Mouse (Mus musculus) spleen, adult 2 months (tissue): ENCODE measurements around the gene Slc2a5. TPM values are rescaled to one million over a fixed set of nuclear protein-coding genes. Genes with fewer than 3 reads are reported as not detected.
A peak's percentile ranks its signal among the peaks of the same experiment; 100 is the strongest.

ENCODE experiments used
- DNase-seq, 2 experiments: peaks; one replicate each; pipeline versions ENCODE4 v3.0.0 to v3.0.0-alpha.2; 2012 to 2021; ENCODE audit warnings: low spot score in 2 of 2, low read depth in 1 of 2
- H3K27ac ChIP-seq: fragments of 200-500 bp; 2 replicates; pipeline ENCODE4 v1.5.1; 2012; ENCODE audit warnings: low read length, inconsistent platforms; ENCODE audit not compliant: insufficient read depth
- H3K27me3 ChIP-seq: fragments of 200-500 bp; 2 replicates; pipeline ENCODE4 v1.6.1; 2012; ENCODE audit warnings: mild to moderate bottlenecking, moderate library complexity, low read length, inconsistent platforms; ENCODE audit not compliant: control insufficient read depth, insufficient read depth
- H3K36me3 ChIP-seq: fragments of 200-500 bp; 2 replicates; pipeline ENCODE4 v1.6.1; 2012; ENCODE audit warnings: mild to moderate bottlenecking, low read length, inconsistent platforms; ENCODE audit not compliant: control insufficient read depth, insufficient read depth
- H3K4me1 ChIP-seq: fragments of 200-500 bp; 2 replicates; pipeline ENCODE4 v1.6.1; 2011; ENCODE audit warnings: inconsistent platforms; ENCODE audit not compliant: control insufficient read depth, insufficient read depth, insufficient read length
- H3K4me3 ChIP-seq: fragments of 200-500 bp; 2 replicates; pipeline ENCODE4 v1.5.1; 2011; ENCODE audit warnings: mild to moderate bottlenecking, inconsistent platforms; ENCODE audit not compliant: insufficient read depth, insufficient read length; ENCODE audit errors: extremely low read depth
- CTCF ChIP-seq: fragments of 200-500 bp; IDR thresholded peaks from 2 replicates; pipeline ENCODE4 v1.5.1; 2011; ENCODE audit warnings: mild to moderate bottlenecking, inconsistent platforms; ENCODE audit not compliant: insufficient read depth, insufficient read length, insufficient replicate concordance; ENCODE audit errors: extremely low read depth
- POLR2A ChIP-seq: fragments of 200-500 bp; IDR thresholded peaks from 2 replicates; pipeline ENCODE4 v1.6.1; 2011; ENCODE audit warnings: low read depth, low read length, inconsistent platforms
- WGBS: fragments of 180-500 bp; shearing (Covaris S2); methylation state at CpG from one replicate; pipeline ENCODE4 v1.1.7; 2018; 5-methylcytosine and 5-hydroxymethylcytosine counted together
- polyA plus RNA-seq: library from polyadenylated mRNA; depleted of rRNA; stranded (reverse); fragments of >200 nt; gene quantifications from 2 replicates; pipeline ENCODE4 v1.2.3, GENCODE M21; 2012

The Slc2a5 gene
- polyA plus RNA-seq, 1 experiment, result 0.05 TPM

DNA sequence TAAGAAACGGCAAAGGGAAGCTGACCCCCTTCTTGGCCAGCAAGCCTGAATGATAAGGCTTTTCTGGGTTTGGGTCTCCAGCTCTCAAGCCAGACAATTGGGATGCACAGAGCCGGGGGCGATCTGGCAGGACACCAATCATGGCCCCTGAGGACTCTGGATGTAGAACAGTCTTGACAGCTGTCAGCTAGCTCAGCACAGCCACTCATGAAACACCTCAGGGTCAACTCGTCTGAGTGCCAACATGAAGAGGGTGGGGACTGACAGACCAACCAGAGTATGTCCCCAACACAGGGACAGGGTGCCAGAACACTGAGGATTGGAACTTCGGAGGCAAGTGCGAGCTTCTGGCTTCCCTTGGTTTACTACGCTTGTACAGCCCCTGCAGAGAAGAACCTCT, 39.8 kb upstream of the Slc2a5 start:
- no peak for DNase-seq
- Histone ChIP-seq H3K27ac (no peak overlapping the region), H3K27me3 (no peaks in the 10 kb centered on the region), H3K36me3 (no peaks in the 10 kb centered on the region), H3K4me1 (no peaks in the 10 kb centered on the region), H3K4me3 (no peak overlapping the region)
- 87% methylated on average over 7 of the region's 7 CpGs for WGBS
- TF ChIP-seq POLR2A (no peak), CTCF (no peak)

DNA sequence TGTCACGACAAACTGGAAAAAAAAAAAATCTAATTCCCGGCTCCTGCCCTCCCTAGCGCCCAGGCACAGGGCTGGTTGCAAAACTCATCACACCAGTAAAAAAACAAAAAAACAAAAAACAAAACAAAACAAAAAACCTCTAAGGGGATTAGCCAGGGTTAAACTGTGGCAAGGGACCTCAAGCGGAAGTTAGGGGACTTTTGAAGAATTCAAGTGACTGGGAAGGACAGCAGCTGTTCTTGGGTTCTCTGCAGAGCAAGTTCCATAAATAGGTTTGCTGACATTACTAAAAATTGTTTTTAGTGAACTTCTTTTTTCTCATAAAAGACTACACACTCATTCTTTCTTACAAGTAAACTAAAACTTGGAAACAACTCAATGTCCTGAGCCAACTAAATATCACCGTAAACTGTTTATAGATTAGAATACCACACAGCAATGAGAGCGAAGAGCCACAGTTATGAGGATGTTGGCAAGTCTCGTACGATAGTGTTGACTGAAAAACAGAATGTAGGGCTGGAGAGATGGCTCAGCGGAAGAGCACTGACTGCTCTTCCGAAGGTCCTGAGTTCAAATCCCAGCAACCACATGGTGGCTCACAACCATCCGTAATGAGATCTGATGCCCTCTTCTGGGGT, 38.6 kb upstream of the Slc2a5 start:
- no peaks in the 10 kb centered on the region for H3K36me3 ChIP-seq
- WGBS, result 63% methylated on average over 11 of the region's 11 CpGs
- no peak overlapping the region for H3K4me3 ChIP-seq
- TF ChIP-seq CTCF, result no peak
- no peak for TF ChIP-seq POLR2A
- DNase-seq, result no peak
- H3K4me1 ChIP-seq, result no peaks in the 10 kb centered on the region
- no peak overlapping the region for H3K27ac ChIP-seq
- no peaks in the 10 kb centered on the region for H3K27me3 ChIP-seq

DNA sequence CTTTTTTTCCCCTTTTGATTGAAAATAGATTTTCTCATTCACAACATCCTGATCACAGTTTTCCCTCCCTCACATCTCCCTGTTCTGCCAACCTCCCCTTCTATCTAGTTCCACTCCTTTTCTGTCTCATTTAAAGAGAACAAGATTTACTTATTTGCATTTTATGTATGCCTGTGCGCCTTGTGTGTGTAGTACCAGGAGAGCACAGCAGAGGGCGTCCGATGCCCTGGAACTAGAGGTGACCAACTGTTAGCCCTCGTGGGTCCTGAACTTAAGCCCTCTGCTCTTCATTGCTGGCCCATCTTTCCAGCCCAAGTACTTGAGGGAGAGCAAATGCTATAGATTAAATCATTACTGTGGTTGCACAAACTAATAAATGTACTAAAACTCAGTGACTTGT, 33.7 kb upstream of the Slc2a5 start:
- Histone ChIP-seq H3K27me3 (no peaks in the 10 kb centered on the region), H3K4me1 (no peaks in the 10 kb centered on the region; the same call in 1 of the 2 replicates), H3K27ac (no peak overlapping the region), H3K4me3 (no peak overlapping the region), H3K36me3 (no peaks in the 10 kb centered on the region)
- no peak for TF ChIP-seq POLR2A
- no peak for TF ChIP-seq CTCF
- no peak for DNase-seq
- WGBS, result 87% methylated on average over 4 of the region's 4 CpGs

DNA sequence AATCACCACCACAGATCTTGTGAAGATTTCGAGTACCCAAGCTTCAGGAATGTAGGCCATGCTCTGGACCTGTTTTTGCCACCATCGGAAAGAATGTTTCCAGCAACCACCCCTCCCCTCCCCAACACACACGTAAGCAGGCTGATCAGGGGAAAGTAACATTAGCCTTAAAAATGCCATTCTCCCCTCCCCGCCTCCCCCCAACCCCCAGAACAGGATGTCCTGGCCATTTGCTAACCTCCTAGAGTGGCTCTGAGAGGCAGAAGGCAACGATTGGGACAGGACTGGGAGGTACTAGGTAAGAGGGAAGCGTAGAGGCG, 32.3 kb upstream of the Slc2a5 start:
- TF ChIP-seq CTCF, result no peak
- no peak for TF ChIP-seq POLR2A
- no peaks in the 10 kb centered on the region for H3K27me3 ChIP-seq
- DNase-seq, result no peak
- H3K36me3 ChIP-seq, result no peaks in the 10 kb centered on the region
- H3K27ac ChIP-seq, result no peak overlapping the region
- H3K4me3 ChIP-seq, result peak overlapping the region; percentile 29; the same call in 1 of the 2 replicates
- H3K4me1 ChIP-seq, result no peaks in the 10 kb centered on the region; the same call in 1 of the 2 replicates
- WGBS, result 3% methylated on average over 7 of the region's 7 CpGs

DNA sequence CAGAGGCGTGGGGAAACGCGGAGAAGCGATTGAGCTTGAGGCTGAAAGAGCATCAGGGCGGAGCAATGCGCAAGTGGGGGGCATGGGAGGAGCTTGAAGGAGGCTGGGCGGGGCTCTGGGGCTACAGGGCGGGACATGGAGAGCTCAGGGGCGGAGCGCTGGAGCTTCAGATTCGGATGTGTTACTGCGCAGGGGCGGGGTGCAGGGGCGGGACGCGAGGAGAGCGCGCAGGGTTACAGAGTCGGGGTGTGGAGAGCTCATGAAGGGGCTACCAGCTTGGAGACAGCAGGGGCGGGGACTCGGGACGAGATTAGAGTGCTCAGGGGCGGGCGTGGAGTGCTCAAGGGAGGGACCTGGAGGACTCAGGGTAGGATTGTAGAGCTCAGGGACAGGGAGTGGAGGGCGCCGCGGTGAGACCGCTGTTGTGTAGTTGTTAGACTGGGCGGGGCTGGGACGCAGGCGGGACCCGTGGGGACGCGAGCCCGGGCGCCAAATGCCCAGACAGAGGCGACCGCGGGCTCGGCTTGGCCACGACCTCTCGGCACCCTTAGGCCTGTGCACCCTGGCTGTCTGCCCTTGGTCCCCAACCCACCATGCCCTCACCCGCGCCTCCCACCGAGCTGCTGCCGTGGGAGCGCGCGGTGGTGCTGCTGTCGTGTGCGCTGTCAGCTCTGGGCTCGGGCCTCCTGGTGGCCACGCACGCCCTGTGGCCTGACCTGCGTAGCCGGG, 31.8 kb upstream of the Slc2a5 start, which contains the start of gene Gpr157:
Gpr157 (plus strand) TSS at position 205 of the 729 bp plus-strand sequence.
- H3K36me3 ChIP-seq, result no peaks in the 10 kb centered on the region
- no peaks in the 10 kb centered on the region for H3K27me3 ChIP-seq
- TF ChIP-seq CTCF (no peak), POLR2A (no peak)
- H3K27ac ChIP-seq, result no peak within 1 kb of the TSS; the same call in 1 of the 2 replicates
- under 1% methylated on average over 55 of the region's 56 CpGs for WGBS
- no peaks in the 10 kb centered on the region; the same call in 1 of the 2 replicates for H3K4me1 ChIP-seq
- H3K4me3 ChIP-seq, result peak within 1 kb of the TSS; percentile 66
- peak; percentile 85 to 91 for DNase-seq

DNA sequence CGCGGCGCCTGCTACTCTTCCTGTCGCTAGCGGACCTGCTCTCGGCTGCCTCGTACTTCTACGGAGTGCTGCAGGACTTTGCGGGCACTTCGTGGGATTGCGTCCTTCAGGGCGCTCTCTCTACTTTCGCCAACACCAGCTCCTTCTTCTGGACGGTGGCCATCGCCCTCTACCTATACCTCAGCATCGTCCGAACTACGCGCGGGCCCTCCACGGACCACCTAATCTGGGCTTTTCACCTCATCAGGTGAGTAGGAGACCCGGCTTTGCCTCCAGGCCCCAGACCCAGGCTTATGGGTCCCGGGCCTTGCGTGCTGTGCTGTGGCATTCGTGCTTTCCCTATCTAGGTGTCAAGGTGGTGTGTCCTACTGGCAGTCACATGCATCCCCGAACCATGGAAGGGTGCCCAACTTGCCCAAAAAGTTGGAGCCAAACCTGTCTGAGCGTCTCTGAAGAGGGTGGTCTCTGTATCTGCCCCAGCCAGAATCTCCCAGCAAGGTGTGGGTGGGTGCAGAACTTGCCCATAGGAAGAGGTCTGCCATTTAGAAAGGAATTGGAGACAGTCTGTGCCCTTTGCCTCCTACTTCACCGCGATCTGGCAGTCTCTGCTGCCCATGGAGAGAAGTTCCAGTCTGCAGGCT, 31.1 kb upstream of the Slc2a5 start:
- TF ChIP-seq CTCF, result no peak
- no peaks in the 10 kb centered on the region for H3K36me3 ChIP-seq
- H3K27me3 ChIP-seq, result no peaks in the 10 kb centered on the region
- DNase-seq, result no peak
- 19% methylated on average over 29 of the region's 29 CpGs for WGBS
- H3K4me3 ChIP-seq, result peak overlapping the region; percentile 66
- H3K27ac ChIP-seq, result no peak overlapping the region; the same call in 1 of the 2 replicates
- H3K4me1 ChIP-seq, result no peaks in the 10 kb centered on the region; the same call in 1 of the 2 replicates
